Mouse (Mus musculus) E14TG2a.4 (cell line): Measurements from ENCODE around the gene Rpusd3.

Experiments
- CTCF ChIP-seq: conservative IDR thresholded peaks from 2 replicates; pipeline ENCODE4 v1.5.1; 2014; ENCODE audit warnings: low read length
- NANOG ChIP-seq: IDR thresholded peaks from 2 replicates; pipeline ENCODE4 v1.6.1; 2014; ENCODE audit warnings: borderline replicate concordance, low read length, mixed read lengths
- POU5F1 ChIP-seq: IDR thresholded peaks from 2 replicates; pipeline ENCODE4 v1.6.1; 2014; ENCODE audit warnings: low read length, borderline replicate concordance

DNA sequence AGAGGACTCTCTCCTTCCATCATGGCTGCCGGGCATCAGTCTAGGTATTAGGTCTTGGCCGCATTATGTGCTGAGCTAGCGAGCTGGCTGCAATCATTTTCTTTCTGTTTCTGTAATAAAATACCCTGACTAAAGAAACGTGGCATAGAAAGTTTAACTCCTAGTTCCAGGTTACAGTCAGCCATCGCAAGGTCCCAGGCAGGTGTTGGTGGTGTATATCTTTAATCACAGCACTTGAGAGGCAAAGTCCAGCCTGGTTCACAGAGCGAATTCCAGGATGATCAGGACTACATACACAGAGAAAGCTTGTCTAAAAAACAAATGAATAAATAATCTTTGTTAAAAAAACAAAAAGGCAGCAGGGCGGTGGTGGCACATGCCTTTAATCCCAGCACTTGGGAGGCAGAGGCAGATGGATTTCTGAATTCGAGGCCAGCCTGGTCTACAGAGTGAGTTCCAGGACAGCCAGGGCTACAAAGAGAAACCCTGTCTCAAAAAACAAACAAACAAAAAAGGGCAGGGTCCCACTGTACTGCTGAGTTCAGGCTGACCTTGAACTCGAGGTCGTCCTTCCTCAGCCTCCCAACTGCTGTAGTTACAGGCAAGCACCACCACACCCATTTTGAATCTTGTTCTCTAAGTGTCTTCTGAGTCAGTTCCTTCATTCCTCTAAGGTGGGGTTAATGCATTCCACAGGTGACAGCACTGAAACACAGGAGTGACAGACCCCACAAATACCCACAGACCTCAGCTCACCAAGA lies 22.7 kb downstream of the Rpusd3 start:
- TF ChIP-seq CTCF (no peak), POU5F1 (no peak), NANOG (no peak)
